Mouse (Mus musculus): ENCODE measurements at regions not wholly inside any gene's neighbourhood (a gene's known extent, or its start where the extent isn't known, plus 50 kb on each side); places are given as distances from the start of the nearest gene placed in this dataset.

DNA sequence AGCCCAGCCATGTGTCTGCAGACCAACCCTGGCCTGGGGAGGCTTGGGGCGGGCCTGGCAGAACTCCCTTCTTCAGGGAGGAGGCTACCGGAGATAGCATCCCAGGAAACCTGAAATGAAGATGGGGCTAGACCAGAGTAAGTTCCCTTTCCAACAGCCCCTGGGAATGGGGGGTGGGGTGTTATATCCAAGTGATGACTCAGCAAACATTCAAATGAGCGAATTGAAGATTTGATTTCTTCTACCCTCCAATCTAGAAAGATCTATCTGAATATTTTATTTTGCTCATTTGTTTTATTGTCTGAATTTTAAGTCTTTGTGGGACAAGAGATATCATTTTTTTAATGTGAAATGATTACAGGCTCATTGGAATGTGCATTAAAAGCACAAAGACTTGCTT is 185.0 kb downstream of the Gm826 start:
- Histone ChIP-seq H3K9ac (replicated peaks; ENCODE audit: low read length) (no peak overlapping the region), H3K4me2 (ENCODE audit: low read depth, low read length) (no peak overlapping the region), H3K27ac (no peak overlapping the region), H3K4me1 (ENCODE audit: insufficient read depth, low read length) (no peaks in the 10 kb centered on the region), H3K36me3 (ENCODE audit: insufficient read depth, low read length) (no peaks in the 10 kb centered on the region), H3K9me3 (ENCODE audit: low read length) (no peaks in the 10 kb centered on the region), H3K4me3 (ENCODE audit: low read length) (no peak overlapping the region), H3K27me3 (ENCODE audit: insufficient read depth, low read length) (no peaks in the 10 kb centered on the region)
- ATAC-seq (no peak), DNase-seq (ENCODE audit: low spot score) (no peak)
- TF ChIP-seq CTCF (IDR thresholded peaks at IDR 0.05; ENCODE audit: low read depth): no peak
- 89% methylated on average over 3 of the region's 3 CpGs for WGBS

DNA sequence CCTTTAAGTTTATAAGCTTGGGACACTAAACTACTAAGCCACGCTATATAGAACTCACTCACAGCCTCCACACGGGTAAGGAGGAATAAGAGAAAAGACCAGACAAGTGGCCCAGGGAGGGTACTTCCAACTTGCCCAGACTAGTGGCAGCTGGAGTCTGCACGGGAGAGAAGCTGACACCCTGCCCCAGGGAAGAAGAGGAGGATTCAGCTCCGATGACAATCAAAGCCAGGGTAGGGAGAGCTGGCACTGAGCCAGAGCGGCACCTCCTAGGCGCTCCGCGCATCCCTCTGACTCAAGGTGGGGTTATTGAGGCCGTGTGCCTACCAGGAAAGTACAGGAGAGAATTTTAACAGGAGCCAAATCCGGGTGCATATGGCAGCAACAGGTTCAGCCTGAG is 185.4 kb downstream of the Gm826 start:
- Histone ChIP-seq H3K4me2 (ENCODE audit: low read depth, low read length) (no peak overlapping the region), H3K27ac (no peak overlapping the region), H3K36me3 (ENCODE audit: insufficient read depth, low read length) (no peaks in the 10 kb centered on the region), H3K9ac (replicated peaks; ENCODE audit: low read length) (no peak overlapping the region), H3K4me3 (ENCODE audit: low read length) (no peak overlapping the region), H3K9me3 (ENCODE audit: low read length) (no peaks in the 10 kb centered on the region), H3K4me1 (ENCODE audit: insufficient read depth, low read length) (no peaks in the 10 kb centered on the region), H3K27me3 (ENCODE audit: insufficient read depth, low read length) (no peaks in the 10 kb centered on the region)
- DNase-seq (ENCODE audit: low spot score): no peak
- ATAC-seq: no peak
- TF ChIP-seq CTCF (IDR thresholded peaks at IDR 0.05; ENCODE audit: low read depth): no peak
- WGBS: 54% methylated on average over 10 of the region's 10 CpGs

DNA sequence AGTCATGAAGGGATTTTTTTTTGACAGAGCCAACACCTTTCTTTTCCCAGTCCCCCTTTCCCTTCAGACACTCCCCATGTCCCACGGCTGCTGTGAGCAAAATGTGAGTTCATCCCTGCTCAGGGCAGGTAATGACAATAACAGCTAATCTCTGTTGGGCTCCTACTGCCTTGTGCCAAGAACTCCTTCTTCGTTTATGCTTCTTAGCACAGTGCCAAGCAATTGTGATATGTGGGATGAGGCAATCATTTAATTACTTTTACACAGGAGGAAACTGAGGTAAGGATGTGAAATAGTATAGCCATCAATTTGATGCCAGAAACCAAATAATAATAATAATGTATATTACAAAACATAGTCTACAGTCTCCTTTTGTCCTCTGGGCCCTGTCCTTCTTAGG is 185.9 kb downstream of the Gm826 start:
- ATAC-seq: no peak
- Histone ChIP-seq H3K27me3 (ENCODE audit: insufficient read depth, low read length) (no peaks in the 10 kb centered on the region), H3K4me1 (ENCODE audit: insufficient read depth, low read length) (no peaks in the 10 kb centered on the region), H3K9ac (replicated peaks; ENCODE audit: low read length) (no peak overlapping the region), H3K36me3 (ENCODE audit: insufficient read depth, low read length) (no peaks in the 10 kb centered on the region), H3K4me2 (ENCODE audit: low read depth, low read length) (no peak overlapping the region), H3K9me3 (ENCODE audit: low read length) (no peaks in the 10 kb centered on the region), H3K27ac (no peak overlapping the region), H3K4me3 (ENCODE audit: low read length) (no peak overlapping the region)
- DNase-seq (ENCODE audit: low spot score): no peak
- 48% methylated on average over 2 of the region's 2 CpGs for WGBS
- TF ChIP-seq CTCF (IDR thresholded peaks at IDR 0.05; ENCODE audit: low read depth): no peak

DNA sequence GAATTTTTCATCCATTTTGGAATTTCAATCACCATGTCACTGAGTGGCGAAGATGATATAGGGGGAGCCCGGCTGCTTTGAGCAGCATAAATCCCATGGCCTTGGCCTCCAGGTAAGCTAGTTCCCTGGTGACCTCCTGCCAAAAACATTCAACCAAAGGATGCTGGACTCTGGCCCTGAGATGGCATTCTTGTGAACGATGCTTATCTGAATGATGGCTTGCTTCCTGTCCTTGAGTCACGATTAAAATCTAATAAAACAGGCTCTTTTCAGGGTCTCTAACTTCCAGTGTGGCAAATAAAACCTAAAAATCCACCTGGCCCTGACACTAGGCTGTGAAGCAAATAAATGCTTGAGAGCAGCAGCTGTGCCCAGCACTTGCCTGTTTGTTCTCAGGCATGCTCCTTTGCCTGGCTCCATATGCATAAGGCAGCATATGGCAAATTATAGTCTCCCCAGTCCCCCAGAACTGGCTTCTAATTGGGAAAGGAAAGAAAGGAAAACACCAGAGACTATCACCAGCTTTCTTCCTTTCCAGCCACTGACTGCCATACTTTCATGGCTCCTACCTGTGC is 193.7 kb downstream of the Gm826 start:
- H3K36me3 ChIP-seq (ENCODE audit: insufficient read depth, low read length): no peaks in the 10 kb centered on the region
- no peaks in the 10 kb centered on the region for H3K4me1 ChIP-seq (ENCODE audit: insufficient read depth, low read length)
- no peaks in the 10 kb centered on the region for H3K9me3 ChIP-seq (ENCODE audit: low read length)
- DNase-seq (ENCODE audit: low spot score): no peak
- H3K27ac ChIP-seq: no peak overlapping the region
- no peak overlapping the region for H3K4me2 ChIP-seq (ENCODE audit: low read depth, low read length)
- WGBS: 75% methylated on average over 4 of the region's 4 CpGs
- ATAC-seq: no peak
- no peaks in the 10 kb centered on the region for H3K27me3 ChIP-seq (ENCODE audit: insufficient read depth, low read length)
- no peak overlapping the region for H3K4me3 ChIP-seq (ENCODE audit: low read length)
- no peak for TF ChIP-seq CTCF (IDR thresholded peaks at IDR 0.05; ENCODE audit: low read depth)
- no peak overlapping the region for H3K9ac ChIP-seq (replicated peaks; ENCODE audit: low read length)

DNA sequence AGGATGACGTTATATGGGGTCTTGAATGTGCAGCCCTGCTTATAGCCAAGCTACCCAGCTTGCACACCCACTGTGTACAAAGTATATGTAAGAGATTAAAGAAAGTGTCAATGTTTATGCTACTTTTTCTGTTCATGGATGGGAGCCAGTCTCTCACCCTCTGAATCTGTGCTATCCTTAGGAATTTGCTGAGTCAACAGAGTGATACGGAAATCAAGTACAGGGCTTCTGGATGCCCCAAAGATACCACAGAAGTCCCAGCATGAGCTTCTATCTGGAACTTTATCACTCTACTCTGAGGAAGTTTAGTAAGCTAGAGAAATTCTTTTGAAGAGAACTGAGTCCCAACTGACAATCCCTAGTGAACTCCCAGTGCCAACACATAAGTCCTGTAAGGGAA is 195.9 kb downstream of the Gm826 start:
- DNase-seq (ENCODE audit: low spot score): no peak
- Histone ChIP-seq H3K27me3 (ENCODE audit: insufficient read depth, low read length) (no peaks in the 10 kb centered on the region), H3K4me2 (ENCODE audit: low read depth, low read length) (no peak overlapping the region), H3K4me1 (ENCODE audit: insufficient read depth, low read length) (no peaks in the 10 kb centered on the region), H3K9ac (replicated peaks; ENCODE audit: low read length) (no peak overlapping the region), H3K4me3 (ENCODE audit: low read length) (no peak overlapping the region), H3K27ac (no peak overlapping the region), H3K36me3 (ENCODE audit: insufficient read depth, low read length) (no peaks in the 10 kb centered on the region), H3K9me3 (ENCODE audit: low read length) (no peaks in the 10 kb centered on the region)
- TF ChIP-seq CTCF (IDR thresholded peaks at IDR 0.05; ENCODE audit: low read depth): no peak
- 82% methylated on average over 2 of the region's 2 CpGs for whole genome bisulfite sequencing
- ATAC-seq: no peak

DNA sequence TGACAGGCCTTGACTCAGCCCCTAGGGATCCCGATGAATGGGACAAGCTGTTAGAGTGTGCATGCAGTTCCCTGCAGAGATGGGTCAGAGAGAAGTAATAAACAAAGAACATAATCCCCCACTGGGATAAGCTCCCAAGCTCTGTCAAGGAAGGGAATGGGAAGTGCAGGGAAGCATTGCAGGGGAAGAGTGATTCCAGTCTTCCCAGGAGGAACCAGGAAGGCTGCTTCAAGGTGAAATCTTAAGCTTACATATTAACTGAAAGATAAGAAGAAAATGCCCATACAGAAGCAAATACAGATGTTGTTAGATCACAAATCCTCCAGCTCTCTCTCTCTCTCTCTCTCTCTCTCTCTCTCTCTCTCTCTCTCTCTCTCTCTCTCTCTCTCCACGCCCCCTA is 202.2 kb downstream of the Gm826 start:
- Histone ChIP-seq H3K27ac (no peak overlapping the region), H3K9me3 (ENCODE audit: low read length) (no peaks in the 10 kb centered on the region), H3K4me1 (ENCODE audit: insufficient read depth, low read length) (no peaks in the 10 kb centered on the region), H3K27me3 (ENCODE audit: insufficient read depth, low read length) (no peaks in the 10 kb centered on the region), H3K9ac (replicated peaks; ENCODE audit: low read length) (no peak overlapping the region), H3K4me2 (ENCODE audit: low read depth, low read length) (no peak overlapping the region), H3K4me3 (ENCODE audit: low read length) (no peak overlapping the region), H3K36me3 (ENCODE audit: insufficient read depth, low read length) (no peaks in the 10 kb centered on the region)
- ATAC-seq (no peak), DNase-seq (ENCODE audit: low spot score) (no peak)
- 26% methylated on average over 2 of the region's 2 CpGs for WGBS
- TF ChIP-seq CTCF (IDR thresholded peaks at IDR 0.05; ENCODE audit: low read depth): no peak

DNA sequence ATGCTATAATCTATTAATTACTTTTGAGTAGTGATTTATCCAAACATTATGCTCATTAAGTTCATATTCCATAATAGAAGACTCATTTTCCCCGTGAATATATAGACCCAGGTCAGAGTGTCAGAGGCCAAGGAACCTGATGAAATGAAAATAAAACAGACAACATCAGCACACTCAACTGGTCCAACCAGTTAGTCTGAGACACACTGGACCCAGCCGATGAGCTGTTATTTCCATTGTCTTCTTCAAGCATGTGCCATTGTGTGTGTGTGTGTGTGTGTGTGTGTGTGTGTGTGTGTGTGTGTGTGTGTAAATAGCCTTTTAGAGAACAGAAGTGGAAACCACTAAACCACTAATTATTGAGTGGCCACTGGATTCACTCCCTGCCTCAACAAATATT is 202.6 kb downstream of the Gm826 start:
- DNase-seq (ENCODE audit: low spot score) (no peak), ATAC-seq (no peak)
- no peaks in the 10 kb centered on the region for H3K27me3 ChIP-seq (ENCODE audit: insufficient read depth, low read length)
- 49% methylated on average over 2 of the region's 2 CpGs for WGBS
- H3K4me2 ChIP-seq (ENCODE audit: low read depth, low read length): no peak overlapping the region
- no peaks in the 10 kb centered on the region for H3K4me1 ChIP-seq (ENCODE audit: insufficient read depth, low read length)
- no peak overlapping the region for H3K27ac ChIP-seq
- H3K36me3 ChIP-seq (ENCODE audit: insufficient read depth, low read length): no peaks in the 10 kb centered on the region
- H3K9ac ChIP-seq (replicated peaks; ENCODE audit: low read length): no peak overlapping the region
- no peak for TF ChIP-seq CTCF (IDR thresholded peaks at IDR 0.05; ENCODE audit: low read depth)
- no peak overlapping the region for H3K4me3 ChIP-seq (ENCODE audit: low read length)
- no peaks in the 10 kb centered on the region for H3K9me3 ChIP-seq (ENCODE audit: low read length)
